7 mouse cellular contexts compared by ENCODE assay signal in the genomic region with DNA sequence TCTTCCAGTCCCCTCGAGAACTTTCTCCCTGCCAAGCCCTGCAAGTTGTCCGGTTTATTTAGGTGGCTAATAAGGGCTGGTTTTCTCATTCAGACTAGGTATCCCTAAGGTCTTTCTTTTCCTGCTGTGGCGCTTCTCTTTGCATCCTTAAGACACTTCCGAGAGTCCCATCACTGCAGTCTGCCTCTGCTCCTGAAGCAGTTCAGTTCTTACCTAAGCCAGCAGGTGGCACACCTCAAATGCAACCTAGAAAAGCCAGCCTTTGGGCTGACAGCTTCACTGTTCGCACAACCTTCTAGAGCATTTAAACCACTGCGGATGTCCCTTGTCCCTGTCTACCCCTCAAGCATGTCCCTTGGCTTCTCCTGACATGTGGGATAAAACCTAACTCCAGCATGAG. TPM values are rescaled to one million over a fixed set of nuclear protein-coding genes. Genes with fewer than 3 reads are reported as not detected.
DNase-seq lines count a peak whose midpoint lies in the region; ATAC-seq lines count a peak whose summit lies in the region.

No protein-coding gene starts in this region.

- H3K4me2 ChIP-seq in midbrain, embryonic 11.5 days = no peak overlapping the region; the same call in 1 of the 2 replicates
- no peak overlapping the region for H3K4me2 ChIP-seq in midbrain, embryonic 15.5 days

- no peak overlapping the region for H3K27ac ChIP-seq in midbrain, embryonic 11.5 days (ENCODE audit: low read depth, low read length)
- no peak overlapping the region for H3K27ac ChIP-seq in midbrain, embryonic 15.5 days

- no peaks in the 10 kb centered on the region for H3K27me3 ChIP-seq in midbrain, embryonic 11.5 days (ENCODE audit: control insufficient read depth, insufficient read depth, low read length)
- peaks cover 14% of the 10 kb centered on the region for H3K27me3 ChIP-seq in midbrain, embryonic 15.5 days (replicated peaks)

- peak; percentile 91 for DNase-seq in midbrain, embryonic 11.5 days (ENCODE audit: low spot score, missing footprints)
- DNase-seq in kidney, postnatal 10 days = peak; percentile 64
- peak; percentile 54 for DNase-seq in neural tube, embryonic 10.5 days (ENCODE audit: extremely low spot score, low spot score)
- no peak for DNase-seq in layer of hippocampus, postnatal 25 days (ENCODE audit: extremely low spot score in 1 of 2, low spot score in 1 of 2)

- peaks cover 23% of the 10 kb centered on the region for H3K36me3 ChIP-seq in midbrain, embryonic 11.5 days (ENCODE audit: control insufficient read depth, insufficient read depth, low read length)
- H3K36me3 ChIP-seq in midbrain, embryonic 15.5 days (replicated peaks) = peaks cover 31% of the 10 kb centered on the region

- no peak overlapping the region for H3K9ac ChIP-seq in midbrain, embryonic 11.5 days (ENCODE audit: low read length)
- H3K9ac ChIP-seq in midbrain, embryonic 15.5 days = no peak overlapping the region

- no peaks in the 10 kb centered on the region for H3K9me3 ChIP-seq in midbrain, embryonic 11.5 days (ENCODE audit: control insufficient read depth, low read length)
- no peaks in the 10 kb centered on the region for H3K9me3 ChIP-seq in midbrain, embryonic 15.5 days

- no peak overlapping the region for H3K4me3 ChIP-seq in midbrain, embryonic 11.5 days (ENCODE audit: low read depth, low read length)
- no peak overlapping the region for H3K4me3 ChIP-seq in midbrain, embryonic 15.5 days

- peaks cover 12% of the 10 kb centered on the region for H3K4me1 ChIP-seq in midbrain, embryonic 11.5 days (ENCODE audit: control insufficient read depth, insufficient read depth, low read length)
- H3K4me1 ChIP-seq in midbrain, embryonic 15.5 days = peaks cover 18% of the 10 kb centered on the region

- ATAC-seq in midbrain, embryonic 11.5 days (ENCODE audit: low FRiP score) = no peak
- ATAC-seq in midbrain, embryonic 15.5 days (replicated peaks) = no peak
- peak; percentile 60 for ATAC-seq in activated CD4-positive, CD25-positive, alpha-beta regulatory T cell, adult 4 months
- 0 out of 2 replicates have a peak, but pooled peaks have one; percentile 58 for ATAC-seq in erythroblast, adult 5-6 weeks (replicated peaks; ENCODE audit: low FRiP score, poor library complexity, severe bottlenecking)

- 28% methylated on average over 6 of the region's 6 CpGs for WGBS in midbrain, embryonic 11.5 days
- 27% methylated on average over 6 of the region's 6 CpGs for WGBS in midbrain, embryonic 15.5 days

RNA-seq across cellular contexts. Expression of a gene that starts 19.2 kb away (rescaled TPM):
- polyA plus RNA-seq in midbrain, embryonic 11.5 days (2014; fragmentation: Nextera tagmentation; extraction: Ambion mirVana) = 3.1 and 3.8 TPM in 2 replicates
- 13.1 and 13.2 TPM in 2 replicates for polyA plus RNA-seq in midbrain, embryonic 15.5 days (2015; fragmentation: Nextera tagmentation; extraction: Ambion mirVana)
- 10 to 100 TPM in 1 of 2 experiments, 1 to 10 TPM in 1; 4.8 to 14.3 TPM for polyA plus RNA-seq in activated CD4-positive, CD25-positive, alpha-beta regulatory T cell, adult 4 months (2017; shearing (Covaris generic))
- 17.1 and 19.4 TPM in 2 replicates for total RNA-seq in erythroblast, adult 5-6 weeks (2015; ENCODE audit: low replicate concordance)
- 36.6 and 47.0 TPM in 2 replicates for total RNA-seq in erythroblast, adult 5-6 weeks (2017; ENCODE audit: low replicate concordance)
- total RNA-seq in layer of hippocampus, postnatal 25 days (2021) = 1 to 10 TPM; 5.3 to 5.7 TPM

RNA-seq across cellular contexts. Expression of a gene that starts 21.8 kb away (rescaled TPM):
- polyA plus RNA-seq in midbrain, embryonic 11.5 days (2014; fragmentation: Nextera tagmentation; extraction: Ambion mirVana) = 28.4 and 32.7 TPM in 2 replicates
- 50.3 and 51.3 TPM in 2 replicates for polyA plus RNA-seq in midbrain, embryonic 15.5 days (2015; fragmentation: Nextera tagmentation; extraction: Ambion mirVana)
- polyA plus RNA-seq in activated CD4-positive, CD25-positive, alpha-beta regulatory T cell, adult 4 months (2017; shearing (Covaris generic)) = 10 to 100 TPM; 21.6 to 26.6 TPM
- total RNA-seq in erythroblast, adult 5-6 weeks (2015; ENCODE audit: low replicate concordance) = 37.2 and 45.3 TPM in 2 replicates
- 41.3 and 52.0 TPM in 2 replicates for total RNA-seq in erythroblast, adult 5-6 weeks (2017; ENCODE audit: low replicate concordance)
- 100 to 1,000 TPM; 128 to 167 TPM for total RNA-seq in layer of hippocampus, postnatal 25 days (2021)

RNA-seq across cellular contexts. Expression of a gene that starts 34.2 kb away (rescaled TPM):
- 30.6 and 30.9 TPM in 2 replicates for polyA plus RNA-seq in midbrain, embryonic 11.5 days (2014; fragmentation: Nextera tagmentation; extraction: Ambion mirVana)
- polyA plus RNA-seq in midbrain, embryonic 15.5 days (2015; fragmentation: Nextera tagmentation; extraction: Ambion mirVana) = 44.4 and 46.5 TPM in 2 replicates
- polyA plus RNA-seq in activated CD4-positive, CD25-positive, alpha-beta regulatory T cell, adult 4 months (2017; shearing (Covaris generic)) = 10 to 100 TPM; 13.6 to 16.8 TPM
- total RNA-seq in erythroblast, adult 5-6 weeks (2015; ENCODE audit: low replicate concordance) = 0.77 and 3.6 TPM in 2 replicates
- total RNA-seq in erythroblast, adult 5-6 weeks (2017; ENCODE audit: low replicate concordance) = 2.6 and 3.5 TPM in 2 replicates
- total RNA-seq in layer of hippocampus, postnatal 25 days (2021) = 10 to 100 TPM; 23.3 to 27.8 TPM

RNA-seq across cellular contexts. Expression of a gene that starts 36.5 kb away (rescaled TPM):
- 6.6 and 8.1 TPM in 2 replicates for polyA plus RNA-seq in midbrain, embryonic 11.5 days (2014; fragmentation: Nextera tagmentation; extraction: Ambion mirVana)
- polyA plus RNA-seq in midbrain, embryonic 15.5 days (2015; fragmentation: Nextera tagmentation; extraction: Ambion mirVana) = 4.1 and 4.3 TPM in 2 replicates
- polyA plus RNA-seq in activated CD4-positive, CD25-positive, alpha-beta regulatory T cell, adult 4 months (2017; shearing (Covaris generic)) = 10 to 100 TPM in 1 of 2 experiments, 1 to 10 TPM in 1; 4.9 to 10.4 TPM
- 1.3 TPM in 1 of 2 replicates, not detected in the other for total RNA-seq in erythroblast, adult 5-6 weeks (2015; ENCODE audit: low replicate concordance)
- 3.8 and 7.2 TPM in 2 replicates for total RNA-seq in erythroblast, adult 5-6 weeks (2017; ENCODE audit: low replicate concordance)
- 1 to 10 TPM; 1.5 to 1.9 TPM for total RNA-seq in layer of hippocampus, postnatal 25 days (2021)

RNA-seq across cellular contexts. Expression of a gene that starts 44.4 kb away (rescaled TPM):
- polyA plus RNA-seq in midbrain, embryonic 11.5 days (2014; fragmentation: Nextera tagmentation; extraction: Ambion mirVana) = 0.97 and 1.7 TPM in 2 replicates
- 1.4 and 3.5 TPM in 2 replicates for polyA plus RNA-seq in midbrain, embryonic 15.5 days (2015; fragmentation: Nextera tagmentation; extraction: Ambion mirVana)
- 1 to 10 TPM; 1.7 to 3.6 TPM for polyA plus RNA-seq in activated CD4-positive, CD25-positive, alpha-beta regulatory T cell, adult 4 months (2017; shearing (Covaris generic))
- total RNA-seq in erythroblast, adult 5-6 weeks (2015; ENCODE audit: low replicate concordance) = not detected in 2 replicates
- not detected in 2 replicates for total RNA-seq in erythroblast, adult 5-6 weeks (2017; ENCODE audit: low replicate concordance)
- under 1 TPM in 1 of 2 experiments, not detected in 1; 0.44 TPM for total RNA-seq in layer of hippocampus, postnatal 25 days (2021)

Comparison
In these comparisons a context has a peak if more than half of its experiments do, and no peak if none do; other contexts are left out.
1. ATAC-seq: peak in activated CD4-positive, CD25-positive, alpha-beta regulatory T cell, adult 4 months (single experiment) and erythroblast, adult 5-6 weeks (single experiment); none in midbrain, embryonic 11.5 days (single experiment) and midbrain, embryonic 15.5 days (single experiment).
2. DNase-seq: peak in midbrain, embryonic 11.5 days (single experiment), kidney, postnatal 10 days (single experiment) and neural tube, embryonic 10.5 days (single experiment); none in layer of hippocampus, postnatal 25 days (0 of 2).